ENCODE assay signal across 9 mouse cellular contexts in the genomic region with DNA sequence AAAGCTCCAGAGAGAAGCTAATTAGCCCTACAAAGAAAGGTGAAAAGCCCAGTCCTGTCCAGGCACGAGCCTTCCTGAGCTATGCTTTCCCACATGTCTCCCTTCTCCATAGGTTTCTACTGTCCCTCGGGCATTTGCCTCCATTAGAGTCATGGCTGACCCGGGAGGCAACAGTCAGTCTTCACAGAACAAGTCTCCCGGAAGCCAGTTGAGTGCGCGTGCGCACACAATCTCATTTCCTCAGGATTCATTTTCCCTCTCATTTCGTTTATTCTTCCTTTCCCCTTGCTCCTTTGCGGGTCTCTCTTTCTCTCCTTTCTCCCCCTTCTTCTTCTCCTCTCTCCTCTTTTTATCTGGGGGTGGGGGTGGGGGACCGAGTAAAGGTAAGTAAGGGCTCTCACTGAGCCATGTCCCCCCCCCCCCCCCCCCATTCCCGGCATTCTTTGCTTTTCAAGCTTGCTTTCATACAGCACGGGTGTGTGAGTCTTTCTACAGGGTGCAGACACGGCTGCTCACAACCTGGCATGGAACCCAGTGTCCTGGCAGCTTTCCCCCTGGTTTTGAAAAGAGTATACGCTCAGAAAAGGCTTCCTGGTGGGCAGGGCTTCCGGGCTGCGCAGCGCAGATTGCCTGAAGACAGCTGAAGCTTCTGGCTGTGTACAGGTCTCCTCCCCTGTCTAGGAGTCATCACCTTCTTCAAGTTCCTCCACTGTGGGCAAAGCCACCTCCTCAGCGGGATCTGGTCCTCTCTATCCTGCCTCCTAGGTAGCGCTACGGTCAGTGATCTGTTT.
DNase-seq lines count a peak whose midpoint lies in the region; ATAC-seq and TF ChIP-seq lines count a peak whose summit lies in the region.
"Had no signal": no experiment of that assay in that cellular context is flagged by ENCODE, and none has a peak within 500 bp of the region (broad histone marks: within the 10 kb centered on the region; RNA-seq: fewer than 3 reads in every experiment).

No protein-coding gene starts in this region.

- no peak for TF ChIP-seq CTCF in thymus, adult 2 months (IDR thresholded peaks at IDR 0.05; ENCODE audit: borderline replicate concordance, control insufficient read depth, extremely low read depth, insufficient read depth, low read length, poor library complexity)
- TF ChIP-seq CTCF in layer of hippocampus, adult 2 months (conservative IDR thresholded peaks at IDR 0.05): no peak
- TF ChIP-seq CTCF in liver, postnatal 0 days (IDR thresholded peaks at IDR 0.05; ENCODE audit: low read depth): no peak

- no peaks in the 10 kb centered on the region for H3K27me3 ChIP-seq in thymus, adult 2 months (ENCODE audit: control insufficient read depth, insufficient read depth, low read length)
- H3K27me3 ChIP-seq in liver, postnatal 0 days (ENCODE audit: insufficient read depth, low read length): no peaks in the 10 kb centered on the region
- H3K27me3 ChIP-seq: heart, embryonic 15.5 days had no signal

- TF ChIP-seq POLR2A in thymus, adult 2 months (IDR thresholded peaks at IDR 0.05; ENCODE audit: control insufficient read depth, extremely low read depth, insufficient read depth, low read length, poor library complexity): no peak

- H3K9ac ChIP-seq in liver, postnatal 0 days (replicated peaks): no peak overlapping the region
- H3K9ac ChIP-seq: heart, embryonic 15.5 days had no signal

- H3K9me3 ChIP-seq in liver, postnatal 0 days (ENCODE audit: low read length): no peaks in the 10 kb centered on the region
- H3K9me3 ChIP-seq: heart, embryonic 15.5 days had no signal

- no peaks in the 10 kb centered on the region for H3K36me3 ChIP-seq in thymus, adult 2 months (ENCODE audit: control insufficient read depth, insufficient read depth, low read length)
- H3K36me3 ChIP-seq in liver, postnatal 0 days (replicated peaks; ENCODE audit: insufficient read depth, low read length): no peaks in the 10 kb centered on the region
- H3K36me3 ChIP-seq: heart, embryonic 15.5 days had no signal

- no peak overlapping the region for H3K27ac ChIP-seq in thymus, adult 2 months (ENCODE audit: control insufficient read depth, insufficient read depth, low read length)
- peak overlapping the region; percentile 54; the same call in 1 of the 2 replicates for H3K27ac ChIP-seq in layer of hippocampus, adult 2 months
- no peak overlapping the region for H3K27ac ChIP-seq in liver, postnatal 0 days (ENCODE audit: low read depth)
- H3K27ac ChIP-seq: heart, embryonic 15.5 days had no signal

- no peak overlapping the region for H3K4me2 ChIP-seq in liver, postnatal 0 days (ENCODE audit: low read depth, low read length)
- H3K4me2 ChIP-seq: heart, embryonic 15.5 days had no signal

- no peak overlapping the region for H3K4me3 ChIP-seq in thymus, adult 2 months (ENCODE audit: control insufficient read depth, insufficient read depth, low read length)
- peak overlapping the region; percentile 36 for H3K4me3 ChIP-seq in layer of hippocampus, adult 2 months
- no peak overlapping the region for H3K4me3 ChIP-seq in liver, postnatal 0 days (ENCODE audit: low read depth, low read length)
- H3K4me3 ChIP-seq: heart, embryonic 15.5 days had no signal

- ATAC-seq in liver, postnatal 0 days: no peak

- peaks cover 32% of the 10 kb centered on the region for H3K4me1 ChIP-seq in thymus, adult 2 months (replicated peaks; ENCODE audit: control insufficient read depth, insufficient read depth, low read length)
- peaks cover 3% of the 10 kb centered on the region; the same call in 1 of the 2 replicates for H3K4me1 ChIP-seq in liver, postnatal 0 days (ENCODE audit: insufficient read depth)
- H3K4me1 ChIP-seq: heart, embryonic 15.5 days had no signal

- no peak for TF ChIP-seq EP300 in liver, postnatal 0 days (IDR thresholded peaks at IDR 0.05; ENCODE audit: low read depth)

- 89% methylated on average over 20 of the region's 20 CpGs for WGBS in thymus, adult 2 months
- WGBS in liver, postnatal 0 days (ENCODE audit: insufficient replicate concordance): 82% methylated on average over 20 of the region's 20 CpGs

- peak; percentile 42 for DNase-seq in gastrocnemius, postnatal 10 days
- DNase-seq in gastrocnemius, adult 8-10 months (ENCODE audit: low spot score in 2 of 2): no peak
- peak; percentile 33 for DNase-seq in thymus, adult 2 months
- DNase-seq in thymus, postnatal 4 days: no peak
- DNase-seq in layer of hippocampus, adult 2 months (ENCODE audit: low spot score in 2 of 2): peak; percentile 66 to 71
- DNase-seq in telencephalon, adult 2 months (ENCODE audit: low read depth, low spot score): peak; percentile 41
- no peak for DNase-seq in embryo, embryonic 10.5 days (ENCODE audit: low spot score)
- DNase-seq in liver, postnatal 0 days: no peak

Comparison
In these comparisons a context has a peak if more than half of its experiments do, and no peak if none do; other contexts are left out.
1. DNase-seq: peak in gastrocnemius, postnatal 10 days (single experiment), thymus, adult 2 months (single experiment), layer of hippocampus, adult 2 months (2 of 2) and telencephalon, adult 2 months (single experiment); none in gastrocnemius, adult 8-10 months (0 of 2), thymus, postnatal 4 days (single experiment), embryo, embryonic 10.5 days (single experiment) and liver, postnatal 0 days (single experiment).